Mouse (Mus musculus): Measurements from ENCODE around the gene Shmt2.

Shmt2 gene

GRCm38 (mm10) chr10:127522088-127522581 lies at the start of gene Shmt2:
Shmt2 (minus strand) TSS chr10:127522444.
- peak; percentile 90 for DNase-seq (ENCODE audit: low spot score)

DNA sequence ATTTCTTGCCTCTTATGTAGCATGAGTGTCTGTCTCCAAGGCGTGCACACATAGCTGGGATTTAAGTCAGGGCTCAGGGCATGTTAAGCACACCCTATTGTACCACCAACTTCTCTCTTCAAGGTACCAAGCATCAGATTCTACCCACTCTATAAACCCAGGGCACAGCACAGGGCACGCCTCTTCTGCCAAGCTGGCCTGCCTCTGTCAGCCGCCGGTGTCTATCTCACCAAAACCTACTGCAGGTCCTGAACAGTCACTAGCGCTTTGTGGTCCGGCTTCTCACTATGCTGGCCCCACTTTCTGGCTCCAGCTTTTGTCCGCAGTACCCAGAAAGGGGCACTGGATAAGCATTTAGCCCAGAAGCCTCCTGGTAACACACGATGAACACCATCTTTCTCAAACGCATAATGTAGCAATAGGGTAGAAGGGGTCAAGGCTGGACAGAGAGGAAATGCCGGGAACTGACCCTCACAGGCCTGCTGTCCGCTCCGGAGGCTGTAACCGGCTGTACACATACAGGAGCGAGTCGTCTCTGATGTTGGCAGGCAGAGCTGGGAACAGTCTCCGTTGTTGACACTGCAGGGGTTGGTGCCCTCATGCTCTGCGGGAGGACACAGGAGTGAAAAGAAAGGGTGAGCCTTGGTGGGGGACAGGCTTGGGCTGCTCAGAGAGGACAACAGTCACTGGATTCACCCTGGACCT lies 48.8 kb upstream of the Shmt2 start:
- no peak for DNase-seq (ENCODE audit: low spot score)

DNA sequence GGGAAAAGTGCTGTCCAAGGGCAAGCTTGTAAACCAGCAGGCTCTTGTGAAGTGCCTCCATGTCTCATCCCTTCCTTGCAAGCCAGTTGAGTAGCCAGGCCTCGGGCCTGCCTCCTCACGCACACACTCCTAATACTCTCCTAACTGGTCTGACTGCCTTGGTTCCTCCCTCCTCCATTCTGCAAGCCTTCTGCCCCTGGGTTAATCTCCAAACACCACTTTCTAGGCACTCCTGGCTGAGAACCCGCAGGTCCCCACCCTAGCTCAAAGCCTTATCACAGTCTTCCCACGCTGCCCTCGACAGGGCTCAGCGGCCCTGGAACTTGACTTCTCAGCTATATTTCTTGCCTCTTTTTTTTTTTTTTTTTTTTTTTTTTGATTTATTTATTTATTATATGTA lies 48.1 kb upstream of the Shmt2 start:
- DNase-seq (ENCODE audit: low spot score), result no peak

DNA sequence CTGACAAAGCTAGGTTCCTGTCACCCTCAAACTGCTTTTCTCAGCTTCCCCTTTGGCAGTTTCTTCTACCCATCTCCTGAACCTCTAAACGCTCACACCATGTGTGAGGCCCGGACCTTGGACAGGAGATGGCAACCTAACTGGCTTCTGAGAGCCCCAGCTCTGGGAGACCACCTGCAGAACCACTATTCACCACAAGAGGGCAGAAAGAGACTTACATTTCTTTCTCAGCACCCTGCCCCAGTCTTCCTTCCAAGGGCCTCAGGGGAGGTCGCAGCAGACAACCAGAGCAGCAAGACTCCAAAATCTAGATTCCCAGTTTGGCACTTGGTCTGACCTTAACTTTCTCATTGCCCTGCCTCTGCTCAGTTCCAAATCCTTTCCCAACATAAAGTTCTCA lies 47.2 kb upstream of the Shmt2 start:
- peak; percentile 78 for DNase-seq (ENCODE audit: low spot score)

- no peak for DNase-seq (ENCODE audit: low spot score)
Measured at GRCm38 (mm10) chr10:127566553-127567326, 44.5 kb upstream of the Shmt2 start.

DNA sequence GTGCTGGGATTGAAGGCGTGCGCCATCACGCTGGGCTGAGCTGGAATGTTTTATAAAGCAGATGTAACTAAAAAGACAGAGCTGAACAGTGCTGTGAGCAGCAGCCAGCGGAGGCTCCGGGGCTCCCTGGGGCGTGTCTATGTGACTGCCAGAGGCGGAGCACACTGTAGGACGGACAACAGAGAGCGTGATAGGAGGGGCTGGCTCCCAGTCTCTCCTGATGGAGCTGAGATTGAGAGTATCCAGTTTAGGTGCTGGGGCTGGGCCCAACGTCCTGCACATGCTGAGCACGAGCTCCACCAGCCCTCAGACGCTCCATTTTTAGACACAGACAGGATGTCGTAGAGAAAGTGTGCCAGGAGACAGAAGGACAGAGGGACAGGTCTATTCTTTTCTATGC lies 42.1 kb upstream of the Shmt2 start:
- no peak for DNase-seq (ENCODE audit: low spot score)

- DNase-seq (ENCODE audit: low spot score), result no peak
Measured at GRCm38 (mm10) chr10:127563840-127564239, 41.6 kb upstream of the Shmt2 start.

DNA sequence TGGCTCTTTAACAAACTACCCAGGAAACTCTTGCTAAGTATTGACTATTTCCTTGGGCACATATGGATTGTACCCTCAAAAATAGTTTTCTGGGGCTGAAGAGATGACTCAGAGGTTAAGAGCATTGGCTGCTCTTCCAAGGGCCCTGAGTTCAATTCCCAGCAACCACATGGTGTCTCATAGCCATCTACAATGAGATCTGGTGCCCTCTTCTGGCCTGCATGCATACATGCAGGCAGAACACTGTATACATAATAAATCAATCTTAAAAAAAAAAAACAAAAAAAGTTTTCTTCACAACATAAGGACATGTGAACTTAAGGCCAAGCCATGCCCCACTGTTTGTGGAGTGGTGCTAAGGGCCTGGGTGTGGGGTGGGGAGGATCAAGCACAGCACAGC lies 38.9 kb upstream of the Shmt2 start:
- DNase-seq (ENCODE audit: low spot score), result no peak

DNA sequence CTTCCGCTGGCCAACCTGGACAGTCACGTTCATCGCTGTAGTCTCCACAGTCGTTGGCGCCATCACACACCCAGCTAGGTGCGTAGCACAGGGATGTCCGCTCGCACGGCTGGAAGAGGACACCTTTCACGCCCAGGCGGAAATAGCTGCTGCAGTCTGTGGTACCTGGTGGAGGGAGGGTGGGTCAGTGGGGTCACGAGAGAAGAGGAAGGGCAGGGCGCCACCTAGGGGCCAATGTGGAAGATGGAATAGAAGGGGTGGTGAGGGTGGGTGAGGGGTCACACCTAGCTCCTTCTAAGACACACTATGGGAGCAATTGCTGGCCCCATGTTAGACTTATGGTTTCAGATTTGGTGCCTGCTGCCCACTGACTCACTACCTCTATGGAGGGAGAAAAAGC lies 35.2 kb upstream of the Shmt2 start:
- no peak for DNase-seq (ENCODE audit: low spot score)

- no peak for DNase-seq (ENCODE audit: low spot score)
Measured at GRCm38 (mm10) chr10:127555703-127556102, 33.5 kb upstream of the Shmt2 start.

GRCm38 (mm10) chr10:127549892-127550291 lies 27.6 kb upstream of the Shmt2 start:
- no peak for DNase-seq (ENCODE audit: low spot score)

- no peak for DNase-seq (ENCODE audit: low spot score)
Measured at GRCm38 (mm10) chr10:127548236-127548635, 26.0 kb upstream of the Shmt2 start.

DNA sequence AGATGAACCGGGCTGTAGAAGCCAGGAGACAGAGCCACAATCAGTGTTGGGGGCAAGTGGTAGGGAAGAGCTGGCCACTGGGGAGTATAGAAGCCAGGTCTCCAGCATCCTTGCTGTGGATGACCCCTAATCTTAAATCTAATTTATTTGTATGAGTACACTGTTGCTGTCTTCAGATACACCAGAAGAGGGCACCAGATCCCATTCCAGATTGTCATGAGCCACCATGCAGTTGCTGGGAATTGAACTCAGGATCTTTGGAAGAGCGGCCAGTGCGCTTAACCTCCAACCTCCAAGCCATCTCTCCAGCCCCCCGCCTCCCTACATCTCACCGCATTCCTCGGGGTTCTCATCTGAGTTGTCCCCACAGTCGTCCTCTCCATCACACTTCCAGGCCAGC lies 24.3 kb upstream of the Shmt2 start:
- no peak for DNase-seq (ENCODE audit: low spot score)

- DNase-seq (ENCODE audit: low spot score), result no peak
Measured at GRCm38 (mm10) chr10:127544375-127544774, 22.1 kb upstream of the Shmt2 start.

GRCm38 (mm10) chr10:127543916-127544315 lies 21.7 kb upstream of the Shmt2 start:
- no peak for DNase-seq (ENCODE audit: low spot score)

DNA sequence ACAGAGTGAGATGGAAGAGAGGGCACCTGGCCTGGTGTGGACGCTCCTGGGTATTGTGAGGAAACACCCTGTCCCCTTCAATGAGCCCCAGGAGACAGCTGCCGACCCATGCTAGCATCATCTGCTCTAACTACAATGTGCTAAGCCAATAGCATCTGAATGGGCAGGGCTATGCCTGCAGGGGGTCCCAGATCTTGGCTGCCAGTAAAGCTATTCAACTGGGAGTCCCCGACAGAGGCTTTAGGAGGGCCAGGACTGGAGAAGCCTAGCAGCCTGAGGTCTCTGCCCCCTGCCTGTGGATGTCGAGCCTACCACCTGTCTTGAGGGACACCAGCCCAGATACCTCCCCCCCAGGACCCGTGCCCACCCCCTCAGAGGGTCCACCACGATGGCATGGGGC lies 20.5 kb upstream of the Shmt2 start:
- DNase-seq (ENCODE audit: low spot score), result no peak

- DNase-seq (ENCODE audit: low spot score), result no peak
Measured at GRCm38 (mm10) chr10:127542084-127542483, 19.8 kb upstream of the Shmt2 start.

GRCm38 (mm10) chr10:127541510-127541909 lies 19.3 kb upstream of the Shmt2 start:
- DNase-seq (ENCODE audit: low spot score), result no peak

- peak; percentile 71 for DNase-seq (ENCODE audit: low spot score)
Measured at GRCm38 (mm10) chr10:127537854-127538583, 15.8 kb upstream of the Shmt2 start.

DNA sequence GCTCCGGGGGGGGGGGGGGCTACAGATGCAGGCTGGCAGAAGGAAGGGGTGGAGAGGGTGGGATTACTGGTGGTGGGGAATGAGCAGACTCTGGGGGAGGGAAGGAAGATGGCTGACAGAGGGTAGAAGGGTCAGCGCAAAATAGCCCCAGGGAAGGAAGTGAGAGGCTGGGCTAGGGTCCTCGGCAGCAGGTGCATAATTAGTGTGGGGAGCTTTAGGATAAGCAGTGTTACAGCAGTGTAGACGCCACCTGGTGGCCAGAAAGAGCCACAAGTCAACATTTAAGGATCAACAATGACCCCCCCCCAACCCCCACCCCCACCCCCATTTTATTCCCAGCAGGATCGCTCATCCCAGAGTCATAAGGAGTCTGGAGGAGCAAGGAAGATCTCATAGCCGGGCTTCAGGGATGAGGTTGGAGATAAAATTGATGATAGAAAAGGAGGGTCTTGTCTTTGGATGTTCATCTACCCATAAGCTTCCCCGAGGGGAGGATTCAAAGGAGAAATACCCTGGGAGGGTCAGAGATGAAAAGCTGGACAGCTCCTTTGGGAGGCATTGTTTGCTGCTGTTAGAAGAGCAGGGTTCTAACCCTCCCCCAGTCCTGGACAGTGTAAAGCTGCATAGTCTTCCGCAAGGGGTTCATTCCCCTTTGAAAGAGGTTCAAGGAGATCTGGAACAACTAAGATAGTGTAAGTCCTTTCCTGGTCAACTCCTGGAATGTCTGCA lies 14.5 kb upstream of the Shmt2 start:
- DNase-seq (ENCODE audit: low spot score), result peak; percentile 47

DNA sequence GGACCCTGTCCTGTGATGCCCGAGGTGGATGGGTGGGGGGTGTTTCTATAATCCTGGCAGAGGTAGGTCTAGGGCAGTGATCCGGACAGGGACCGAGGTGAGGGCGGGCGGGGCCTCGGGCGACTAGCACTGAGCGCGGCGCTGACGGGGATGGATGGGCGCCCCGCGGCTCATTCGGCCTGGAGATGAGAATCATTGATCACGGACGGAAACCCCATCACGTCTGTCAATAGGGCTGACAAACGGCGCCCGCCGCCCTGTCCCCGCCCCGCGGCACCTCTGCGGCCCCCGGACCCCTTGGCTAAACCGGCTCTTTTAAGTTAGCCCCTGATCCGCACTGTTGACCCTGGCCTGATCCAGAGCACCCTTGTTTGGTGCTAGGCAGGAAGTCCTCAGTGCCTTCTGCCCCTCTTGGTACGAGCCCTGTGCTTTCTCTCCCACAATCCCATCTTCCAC lies 12.7 kb upstream of the Shmt2 start:
- DNase-seq (ENCODE audit: low spot score), result no peak

All from adipocyte (in vitro differentiated cells).